In the genomic region with DNA sequence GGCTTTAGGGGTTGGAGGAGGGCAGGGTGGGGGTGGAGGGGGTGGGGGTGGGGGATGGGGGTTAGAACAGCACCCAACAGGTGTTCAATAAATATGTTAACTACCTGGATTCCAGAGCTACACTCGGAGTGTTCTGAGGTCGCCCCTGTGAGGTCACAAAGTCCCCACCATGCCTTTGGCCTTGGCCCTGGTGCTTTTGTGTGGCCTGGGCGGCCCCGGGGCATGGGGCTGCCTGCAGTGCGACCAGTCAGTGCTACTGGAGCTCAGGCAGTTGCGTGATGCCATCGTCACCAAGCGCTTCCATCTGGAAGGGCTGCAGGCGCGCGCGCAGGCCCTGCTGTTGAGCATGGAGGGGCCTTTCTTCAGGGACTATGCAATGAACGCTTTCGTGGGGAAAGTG, we compare ENCODE assay signal across 34 mouse cellular contexts. TPM values are rescaled to one million over a fixed set of nuclear protein-coding genes. Genes with fewer than 3 reads are reported as not detected.
A peak's percentile ranks its signal among the peaks of the same experiment; 100 is the strongest.
DNase-seq lines count a peak whose midpoint lies in the region; ATAC-seq and TF ChIP-seq lines count a peak whose summit lies in the region.
"Had no signal": no experiment of that assay in that cellular context is flagged by ENCODE, and none has a peak within 500 bp of the region (broad histone marks: within the 10 kb centered on the region; RNA-seq: fewer than 3 reads in every experiment).

A gene (plus strand): TSS at position 169 of the 400 bp plus-strand sequence.

- 78% methylated on average over 14 of the region's 14 CpGs for WGBS in stomach, postnatal 0 days
- 68% methylated on average over 14 of the region's 14 CpGs for WGBS in liver, embryonic 11.5 days

- H3K4me1 ChIP-seq in E14TG2a.4 (replicated peaks; ENCODE audit: low read depth, low read length) (peaks cover 61% of the 10 kb centered on the region), ES-Bruce4 (ENCODE audit: control insufficient read depth, insufficient read depth, low read length) (no peaks in the 10 kb centered on the region)
- no peaks in the 10 kb centered on the region for H3K4me1 ChIP-seq in stomach, postnatal 0 days (replicated peaks; ENCODE audit: control insufficient read depth, insufficient read depth)
- H3K4me1 ChIP-seq in liver, embryonic 11.5 days (replicated peaks; ENCODE audit: control insufficient read depth, insufficient read depth, low read length) = no peaks in the 10 kb centered on the region
- H3K4me1 ChIP-seq: embryonic facial prominence, embryonic 13.5 days; forebrain, embryonic 13.5 days; heart, embryonic 12.5 days; heart, embryonic 15.5 days; hindbrain, embryonic 10.5 days; hindbrain, embryonic 13.5 days; intestine, embryonic 15.5 days had no signal

- no peaks in the 10 kb centered on the region for H3K9me3 ChIP-seq in E14TG2a.4 (ENCODE audit: low read length)
- no peaks in the 10 kb centered on the region for H3K9me3 ChIP-seq in ES-Bruce4 (replicated peaks; ENCODE audit: control insufficient read depth, insufficient read depth, low read length, poor library complexity, severe bottlenecking)
- no peaks in the 10 kb centered on the region for H3K9me3 ChIP-seq in stomach, postnatal 0 days (ENCODE audit: control insufficient read depth, low read length)
- no peaks in the 10 kb centered on the region for H3K9me3 ChIP-seq in liver, embryonic 11.5 days (ENCODE audit: control insufficient read depth, low read length)
- H3K9me3 ChIP-seq: embryonic facial prominence, embryonic 10.5 days; embryonic facial prominence, embryonic 13.5 days; heart, embryonic 15.5 days; hindbrain, embryonic 13.5 days; intestine, embryonic 15.5 days had no signal

- H3K4me3 ChIP-seq in E14TG2a.4 (replicated peaks; ENCODE audit: low read length) (peak within 1 kb of the TSS; percentile 62), ES-Bruce4 (ENCODE audit: low read depth, low read length) (peak within 1 kb of the TSS; percentile 37)
- H3K4me3 ChIP-seq in stomach, postnatal 0 days (ENCODE audit: low read depth, low read length) = no peak within 1 kb of the TSS
- H3K4me3 ChIP-seq in liver, embryonic 11.5 days (ENCODE audit: low read depth, low read length) = no peak within 1 kb of the TSS
- H3K4me3 ChIP-seq: embryonic facial prominence, embryonic 10.5 days; embryonic facial prominence, embryonic 13.5 days; erythroblast, embryonic 14.5 days; forebrain, embryonic 13.5 days; gastrocnemius, adult 2 months; heart, embryonic 12.5 days; heart, embryonic 15.5 days; hindbrain, embryonic 10.5 days; hindbrain, embryonic 13.5 days; intestine, embryonic 15.5 days had no signal

- ATAC-seq in stomach, postnatal 0 days (ENCODE audit: low FRiP score, low TSS enrichment) = 0 out of 2 replicates have a peak, but pooled peaks have one; percentile 24
- ATAC-seq in liver, embryonic 11.5 days (replicated peaks; ENCODE audit: low FRiP score) = no peak
- ATAC-seq: activated CD4-positive, CD25-positive, alpha-beta regulatory T cell, adult 4 months; CD4-positive, CD25-positive, alpha-beta regulatory T cell, adult 4 months; forebrain, embryonic 13.5 days; forebrain, embryonic 16.5 days; hindbrain, embryonic 16.5 days; intestine, embryonic 15.5 days had no signal

- TF ChIP-seq POLR2A in ES-Bruce4 (IDR thresholded peaks at IDR 0.05; ENCODE audit: insufficient read depth, low read length) = peak; percentile 42

- peak within 1 kb of the TSS; percentile 93 for H3K27ac ChIP-seq in ES-Bruce4 (ENCODE audit: insufficient read depth, low read length)
- H3K27ac ChIP-seq in stomach, postnatal 0 days (replicated peaks) = no peak within 1 kb of the TSS
- H3K27ac ChIP-seq in liver, embryonic 11.5 days (ENCODE audit: low read depth, low read length) = no peak within 1 kb of the TSS
- H3K27ac ChIP-seq: embryonic facial prominence, embryonic 10.5 days; embryonic facial prominence, embryonic 13.5 days; forebrain, embryonic 13.5 days; gastrocnemius, adult 2 months; heart, embryonic 15.5 days; hindbrain, embryonic 10.5 days; hindbrain, embryonic 13.5 days; intestine, embryonic 15.5 days had no signal

- H3K27me3 ChIP-seq in E14TG2a.4 (ENCODE audit: insufficient read depth, low read length) = no peaks in the 10 kb centered on the region
- H3K27me3 ChIP-seq in ES-Bruce4 (ENCODE audit: control insufficient read depth, insufficient read depth, low read length, poor library complexity, severe bottlenecking) = no peaks in the 10 kb centered on the region
- H3K27me3 ChIP-seq in stomach, postnatal 0 days (ENCODE audit: control insufficient read depth, insufficient read depth, low read length) = no peaks in the 10 kb centered on the region
- H3K27me3 ChIP-seq in liver, embryonic 11.5 days (replicated peaks; ENCODE audit: control insufficient read depth, insufficient read depth, low read length) = no peaks in the 10 kb centered on the region
- H3K27me3 ChIP-seq: embryonic facial prominence, embryonic 13.5 days; forebrain, embryonic 13.5 days; heart, embryonic 15.5 days; hindbrain, embryonic 13.5 days; intestine, embryonic 15.5 days had no signal

- peak within 1 kb of the TSS; percentile 56 for H3K9ac ChIP-seq in ES-Bruce4 (ENCODE audit: low read depth, poor library complexity, severe bottlenecking)
- H3K9ac ChIP-seq in stomach, postnatal 0 days (ENCODE audit: low read length) = no peak within 1 kb of the TSS
- no peak within 1 kb of the TSS for H3K9ac ChIP-seq in liver, embryonic 11.5 days (ENCODE audit: low read depth, low read length)
- H3K9ac ChIP-seq: embryonic facial prominence, embryonic 13.5 days; forebrain, embryonic 13.5 days; heart, embryonic 12.5 days; heart, embryonic 15.5 days; hindbrain, embryonic 13.5 days; intestine, embryonic 15.5 days had no signal

- DNase-seq in R1 (ENCODE audit: low read depth, low spot score) = peak; percentile 94
- no peak for DNase-seq in stomach, postnatal 0 days (ENCODE audit: low spot score)
- DNase-seq in liver, embryonic 11.5 days (ENCODE audit: low spot score) = no peak
- no peak for DNase-seq in retina, embryonic 14.5 days (ENCODE audit: low spot score)
- DNase-seq: adrenal gland, adult 8-10 months; adrenal gland, postnatal 25 days; cerebellum, adult 11-12 months; cerebellum, adult 8-10 months; cerebellum, postnatal 10 days; cerebellum, postnatal 36 days; embryo, embryonic 11 days; gastrocnemius, adult 2 months; gastrocnemius, postnatal 25 days; heart, adult 18-20 months; heart, postnatal 10 days; heart, postnatal 36 days had no signal

- H3K4me2 ChIP-seq in stomach, postnatal 0 days (replicated peaks; ENCODE audit: low read depth) = no peak within 1 kb of the TSS
- H3K4me2 ChIP-seq in liver, embryonic 11.5 days = no peak within 1 kb of the TSS
- H3K4me2 ChIP-seq: embryonic facial prominence, embryonic 13.5 days; forebrain, embryonic 13.5 days; heart, embryonic 12.5 days; heart, embryonic 15.5 days; hindbrain, embryonic 13.5 days; intestine, embryonic 15.5 days had no signal

- peak; percentile 96 for TF ChIP-seq EP300 in ES-Bruce4 (IDR thresholded peaks at IDR 0.05; ENCODE audit: insufficient read depth, low read depth, low read length)
- TF ChIP-seq EP300 in stomach, postnatal 0 days (optimal IDR thresholded peaks at IDR 0.05) = no peak

- H3K36me3 ChIP-seq in E14TG2a.4 (ENCODE audit: insufficient read depth, low read length) (no peaks in the 10 kb centered on the region), ES-Bruce4 (ENCODE audit: control insufficient read depth, insufficient read depth, low read length, poor library complexity, severe bottlenecking) (no peaks in the 10 kb centered on the region)
- no peaks in the 10 kb centered on the region for H3K36me3 ChIP-seq in stomach, postnatal 0 days (ENCODE audit: control insufficient read depth, insufficient read depth, low read length)
- no peaks in the 10 kb centered on the region for H3K36me3 ChIP-seq in liver, embryonic 11.5 days (ENCODE audit: control insufficient read depth, insufficient read depth, low read length)
- H3K36me3 ChIP-seq: embryonic facial prominence, embryonic 10.5 days; embryonic facial prominence, embryonic 13.5 days; heart, embryonic 12.5 days; heart, embryonic 15.5 days; hindbrain, embryonic 10.5 days; hindbrain, embryonic 13.5 days; intestine, embryonic 15.5 days had no signal

- TF ChIP-seq CTCF in E14TG2a.4 (conservative IDR thresholded peaks at IDR 0.05; ENCODE audit: low read length) (no peak), ES-Bruce4 (IDR thresholded peaks at IDR 0.05; ENCODE audit: low read depth, low read length) (no peak)
- TF ChIP-seq CTCF in stomach, postnatal 0 days (IDR thresholded peaks at IDR 0.05; ENCODE audit: low read depth) = no peak

RNA-seq across cellular contexts. Expression of the gene that starts here (rescaled TPM):
- polyA plus RNA-seq in ES-Bruce4 (2011; ENCODE audit: insufficient read depth, insufficient read length, low read depth, missing spikeins) = 1.8 and 2.2 TPM in 2 replicates
- polyA plus RNA-seq in stomach, postnatal 0 days (2015; fragmentation: Nextera tagmentation; extraction: Ambion mirVana) = not detected in 2 replicates
- not detected in 2 replicates for polyA plus RNA-seq in liver, embryonic 11.5 days (2014; fragmentation: Nextera tagmentation; extraction: Ambion mirVana)
- polyA plus RNA-seq: activated CD4-positive, CD25-positive, alpha-beta regulatory T cell, adult 4 months; brain, embryonic 14.5 days; C2C12; CD4-positive, CD25-positive, alpha-beta regulatory T cell, adult 4 months; cortical plate, adult 2 months; embryonic facial prominence, embryonic 10.5 days; embryonic facial prominence, embryonic 13.5 days; erythroblast, embryonic 14.5 days; forebrain, embryonic 13.5 days; forebrain, embryonic 16.5 days; heart, embryonic 12.5 days; heart, embryonic 15.5 days; hindbrain, embryonic 10.5 days; hindbrain, embryonic 13.5 days; hindbrain, embryonic 16.5 days; intestine, embryonic 15.5 days had no signal

Comparison
In these comparisons a context has a peak if more than half of its experiments do, and no peak if none do; other contexts are left out.
1. Peak in ATAC-seq in stomach, postnatal 0 days; RNA of the gene not detected or under 1 TPM.
2. H3K4me3 ChIP-seq: peak in E14TG2a.4 (single experiment) and ES-Bruce4 (single experiment); none in stomach, postnatal 0 days (single experiment) and liver, embryonic 11.5 days (single experiment).